Mouse (Mus musculus) lung, adult 2 months (tissue): Measurements from ENCODE around the gene Prkcsh.

Experiments
- CTCF ChIP-seq: fragments of 200-500 bp; IDR thresholded peaks from 2 replicates; pipeline ENCODE4 v1.5.1; 2011; ENCODE audit warnings: mild to moderate bottlenecking, low read length, control low read depth; ENCODE audit not compliant: insufficient read depth
- POLR2A ChIP-seq: fragments of 200-500 bp; IDR thresholded peaks from 2 replicates; pipeline ENCODE4 v1.6.1; 2011; ENCODE audit warnings: low read depth, mild to moderate bottlenecking, control low read depth, low read length, borderline replicate concordance; ENCODE audit errors: extremely low read depth

DNA sequence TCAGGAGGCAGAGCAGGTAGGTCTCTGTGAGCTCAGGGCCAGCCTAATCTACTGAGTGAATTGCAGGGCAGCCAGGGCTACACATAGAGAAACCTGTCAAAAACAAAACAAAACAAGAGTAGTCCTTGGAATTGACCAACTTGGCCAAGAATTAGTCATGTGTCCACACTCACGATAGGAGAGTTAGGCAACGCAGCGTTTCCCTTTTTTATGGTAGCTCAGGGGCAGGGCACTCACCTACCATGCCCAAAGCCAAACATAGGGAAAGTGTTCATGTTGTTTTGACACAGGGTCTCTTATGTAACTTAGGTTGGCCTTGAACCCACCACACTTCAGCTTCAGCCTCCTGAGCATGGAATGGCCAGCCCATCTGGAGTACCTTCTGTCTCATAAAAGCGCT, 33.3 kb upstream of the Prkcsh start:
- TF ChIP-seq CTCF (no peak), POLR2A (no peak)
